Mouse (Mus musculus): ENCODE measurements around the gene Cubn. TPM values are rescaled to one million over a fixed set of nuclear protein-coding genes. Genes with fewer than 3 reads are reported as not detected.

Gene Cubn
- total RNA-seq, 1 experiment from 2014 or later = 0.09 TPM

DNA sequence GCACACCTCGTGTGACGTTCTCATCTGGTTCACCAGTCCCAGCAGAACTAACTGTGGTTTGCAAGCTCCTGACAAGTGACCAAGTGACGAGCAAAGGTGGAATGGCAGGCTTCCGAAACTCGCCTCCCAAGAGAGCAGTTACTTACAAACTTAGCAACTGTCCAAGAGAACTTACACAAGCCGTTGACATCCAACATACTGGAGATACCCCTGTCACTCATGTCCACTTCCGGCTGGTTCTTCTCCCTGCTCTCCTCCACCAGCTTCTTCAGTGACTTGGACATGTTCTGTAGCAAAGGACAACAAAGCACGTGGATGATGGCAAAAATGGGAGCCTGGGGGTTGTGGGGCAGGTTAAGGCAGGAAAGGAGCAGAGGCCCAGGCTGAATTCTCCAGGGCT is 220.9 kb downstream of the Cubn start:
- peak; percentile 3 for ATAC-seq (replicated peaks; ENCODE audit: low read depth, poor library complexity, severe bottlenecking)

GRCm38 (mm10) chr2:13268681-13269293 is 222.8 kb downstream of the Cubn start:
- ATAC-seq (replicated peaks; ENCODE audit: low read depth, poor library complexity, severe bottlenecking) = peak; percentile 19

DNA sequence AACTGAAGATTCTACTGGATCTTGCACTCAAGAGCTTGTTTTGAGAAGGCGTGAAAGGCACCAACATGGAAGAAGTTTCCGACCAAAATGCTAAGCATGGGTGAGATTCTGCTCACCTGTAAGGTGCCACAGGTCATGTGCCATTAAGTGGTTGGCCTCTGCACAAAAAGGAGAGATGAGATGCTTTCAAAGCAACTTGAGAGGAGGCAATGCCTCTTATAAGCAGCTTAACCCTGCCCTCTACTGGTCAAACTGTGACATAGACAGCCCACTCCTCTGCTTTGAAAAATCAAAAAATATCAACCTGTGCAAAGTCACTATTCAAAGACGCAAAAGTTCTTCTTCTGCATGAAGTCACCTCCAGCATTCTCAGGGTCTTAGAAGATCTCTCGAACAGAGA is 226.7 kb downstream of the Cubn start:
- peak; percentile 42; the same call in 1 of the 2 replicates for ATAC-seq (replicated peaks; ENCODE audit: low read depth, poor library complexity, severe bottlenecking)

DNA sequence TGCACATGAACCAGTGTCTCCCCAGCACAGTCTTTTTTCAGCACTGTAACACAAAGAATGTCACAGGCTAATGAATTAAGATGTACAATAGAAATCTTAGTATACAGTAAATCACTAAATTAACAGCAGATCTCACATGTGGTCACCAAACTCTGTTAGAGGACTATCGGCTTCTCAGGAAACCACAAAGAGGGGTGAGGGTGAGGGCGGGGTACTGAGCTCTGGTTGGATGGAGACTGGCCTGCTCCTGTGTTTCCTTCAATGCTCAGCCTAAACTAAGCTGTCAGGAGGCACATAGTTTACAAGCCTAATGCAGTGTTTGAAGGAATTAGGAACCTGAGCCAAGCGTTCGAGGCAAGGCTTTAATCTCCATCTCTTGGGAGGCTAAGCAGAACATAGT is 228.5 kb downstream of the Cubn start:
- ATAC-seq (replicated peaks; ENCODE audit: low read depth, poor library complexity, severe bottlenecking) = peak; percentile 77

GRCm38 (mm10) chr2:13258606-13259005 is 233.0 kb downstream of the Cubn start:
- no peak for ATAC-seq (replicated peaks; ENCODE audit: low read depth, poor library complexity, severe bottlenecking)

GRCm38 (mm10) chr2:13240711-13241110 is 250.9 kb downstream of the Cubn start:
- no peak for ATAC-seq (replicated peaks; ENCODE audit: low read depth, poor library complexity, severe bottlenecking)

- no peak; the same call in 1 of the 2 replicates for ATAC-seq (replicated peaks; ENCODE audit: low read depth, poor library complexity, severe bottlenecking)
Measured at GRCm38 (mm10) chr2:13237140-13237901, 254.3 kb downstream of the Cubn start.

DNA sequence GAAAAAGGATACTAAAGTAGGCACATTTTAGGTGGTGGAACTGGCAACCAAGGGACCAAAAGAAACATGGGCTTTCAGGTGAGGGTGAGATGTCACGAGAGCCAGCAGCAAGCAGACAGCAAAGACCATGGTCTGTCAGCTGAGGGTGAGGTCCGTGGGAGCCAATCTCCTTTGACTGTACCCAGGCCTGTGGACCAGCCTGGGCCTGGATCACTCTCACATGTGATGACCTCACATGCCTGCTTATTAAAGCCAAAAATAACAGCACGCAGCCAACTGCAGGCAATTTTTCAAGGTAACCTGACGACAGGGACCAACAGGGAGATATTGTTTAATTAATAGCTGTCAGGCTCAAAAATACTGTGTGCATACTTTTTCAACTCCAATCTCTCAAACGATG is 255.9 kb downstream of the Cubn start:
- no peak for ATAC-seq (replicated peaks; ENCODE audit: low read depth, poor library complexity, severe bottlenecking)

DNA sequence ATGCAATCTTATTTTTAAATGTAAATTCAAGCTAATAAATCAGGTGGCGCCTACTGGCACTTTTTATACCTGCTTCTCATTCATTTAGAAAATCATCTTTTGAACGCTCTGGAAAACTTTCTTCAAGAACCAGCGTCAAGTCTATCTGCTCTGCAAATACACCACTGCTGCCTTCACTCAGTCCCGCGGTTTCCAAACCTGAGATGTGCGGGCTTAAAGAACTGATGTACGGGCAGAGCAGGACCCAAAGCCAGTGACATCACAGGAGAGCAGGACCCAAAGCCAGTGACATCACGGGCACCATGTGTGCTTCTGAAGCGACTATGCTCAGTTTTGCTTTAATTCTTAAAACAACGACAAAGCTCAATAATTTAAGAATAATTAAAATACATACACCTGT is 256.8 kb downstream of the Cubn start:
- ATAC-seq (replicated peaks; ENCODE audit: low read depth, poor library complexity, severe bottlenecking) = no peak

DNA sequence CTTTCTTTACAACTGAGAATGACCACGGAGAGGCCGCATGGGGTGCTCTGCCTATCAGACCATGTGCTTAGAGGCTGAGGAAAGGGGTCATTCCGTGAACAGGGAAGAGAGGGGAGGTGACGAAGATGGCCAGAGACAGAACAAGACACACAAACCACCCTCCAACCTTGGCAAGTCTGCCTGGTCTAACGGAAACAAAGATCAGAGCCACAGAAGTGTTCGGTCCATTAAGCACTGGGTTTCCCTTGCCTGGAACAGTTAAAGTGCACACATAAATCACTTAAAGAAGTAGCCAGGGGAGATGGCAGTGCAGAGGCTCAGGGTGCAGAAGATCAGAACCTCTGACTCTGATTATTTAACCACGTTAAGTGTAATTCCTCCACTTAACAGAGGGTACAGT is 257.7 kb downstream of the Cubn start:
- no peak; the same call in 1 of the 2 replicates for ATAC-seq (replicated peaks; ENCODE audit: low read depth, poor library complexity, severe bottlenecking)

GRCm38 (mm10) chr2:13233254-13233835 is 258.3 kb downstream of the Cubn start:
- peak; percentile 67 for ATAC-seq (replicated peaks; ENCODE audit: low read depth, poor library complexity, severe bottlenecking)

- ATAC-seq (replicated peaks; ENCODE audit: low read depth, poor library complexity, severe bottlenecking) = no peak
Measured at GRCm38 (mm10) chr2:13232305-13232704, 259.3 kb downstream of the Cubn start.

DNA sequence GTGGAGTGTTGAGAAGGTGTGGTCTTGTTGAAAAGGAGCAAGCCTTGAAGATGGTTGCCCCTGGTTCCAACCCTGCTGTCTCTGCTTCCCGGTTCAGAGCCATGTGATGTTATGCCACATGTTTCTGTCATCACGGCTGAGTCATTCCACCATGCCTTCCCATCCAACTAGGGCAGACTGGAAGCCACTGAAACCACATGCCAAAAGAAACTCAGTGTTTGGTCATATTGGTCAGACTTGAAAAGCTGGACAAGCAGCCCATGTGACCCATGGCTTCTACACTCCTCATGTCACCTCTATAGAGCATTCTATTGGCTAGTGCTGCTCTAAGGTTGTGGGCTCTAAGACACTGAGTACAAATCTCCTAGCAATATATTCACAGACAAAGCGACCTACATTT is 261.9 kb downstream of the Cubn start:
- no peak for ATAC-seq (replicated peaks; ENCODE audit: low read depth, poor library complexity, severe bottlenecking)

Other genes starting within 250 kb of the Cubn start
- 137 and 143 TPM in 2 replicates for gene Rsu1, start 220.4 kb downstream of the Cubn start, total RNA-seq (2017)
- 11.3 and 12.4 TPM in 2 replicates for gene Trdmt1, start 52.9 kb upstream of the Cubn start, total RNA-seq (2017)
- 707 and 896 TPM in 2 replicates for gene Vim, start 82.1 kb upstream of the Cubn start, total RNA-seq (2017)

Data from common myeloid progenitor, adult 5-6 weeks (primary cell).